Mouse (Mus musculus): ENCODE results near the gene C2cd4a.

DNA sequence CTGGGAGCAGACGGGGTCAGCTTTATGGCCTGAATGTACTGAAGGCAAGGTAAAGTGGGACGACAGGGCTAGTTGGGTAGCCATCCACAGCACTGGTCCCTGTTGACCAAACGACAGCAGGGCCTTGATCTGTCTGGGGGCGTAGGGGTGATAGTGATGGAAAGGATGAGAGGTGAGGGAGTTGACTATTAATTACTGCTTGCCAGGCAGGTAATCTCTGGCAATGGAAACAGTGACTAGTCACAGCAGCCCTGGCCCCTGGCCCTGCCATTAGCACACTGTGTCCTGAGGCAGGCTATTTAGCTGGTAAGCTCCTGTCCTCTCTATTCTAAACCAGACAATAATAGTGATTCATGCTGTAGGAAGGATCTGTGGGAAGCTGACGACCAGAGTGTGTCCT is 39.7 kb downstream of the C2cd4a start:
- no peak for TF ChIP-seq EP300 (IDR thresholded peaks at IDR 0.05; ENCODE audit: low read depth)
- no peak for TF ChIP-seq CTCF (IDR thresholded peaks at IDR 0.05; ENCODE audit: low read depth)

All from liver, embryonic 14.5 days (tissue).